Mouse (Mus musculus) forebrain, embryonic 10.5 days (tissue): ENCODE measurements around the gene Adarb1. TPM values are rescaled to one million over a fixed set of nuclear protein-coding genes. Genes with fewer than 3 reads are reported as not detected.

Source experiments
- DNase-seq: peaks from one replicate; pipeline ENCODE4 v3.0.0-alpha.2; 2017; ENCODE audit warnings: low spot score; ENCODE audit errors: extremely low spot score
- H3K27ac ChIP-seq: fragments of 300-500 bp; sonication (generic); 2 replicates; pipeline ENCODE4 v1.5.1; 2016; ENCODE audit warnings: mild to moderate bottlenecking
- H3K27me3 ChIP-seq: fragments of 300-500 bp; sonication (generic); 2 replicates; pipeline ENCODE4 v1.6.1; 2016; ENCODE audit warnings: mild to moderate bottlenecking; ENCODE audit not compliant: poor library complexity, severe bottlenecking
- H3K36me3 ChIP-seq: fragments of 300-500 bp; sonication (generic); replicated peaks from 2 replicates; pipeline ENCODE4 v1.6.1; 2016; ENCODE audit warnings: mild to moderate bottlenecking, moderate library complexity
- H3K4me1 ChIP-seq: fragments of 300-500 bp; sonication (generic); 2 replicates; pipeline ENCODE4 v1.6.1; 2016
- H3K4me3 ChIP-seq: fragments of 300-500 bp; sonication (generic); 2 replicates; pipeline ENCODE4 v1.5.1; 2016; ENCODE audit warnings: mild to moderate bottlenecking, moderate library complexity
- H3K9me3 ChIP-seq: fragments of 300-500 bp; sonication (generic); 2 replicates; pipeline ENCODE4 v1.6.1; 2016; ENCODE audit warnings: mild to moderate bottlenecking, moderate library complexity
- WGBS: fragments of 180-500 bp; shearing (Covaris S2); methylation state at CpG from one replicate; pipeline ENCODE4 v1.1.7; 2016; 5-methylcytosine and 5-hydroxymethylcytosine counted together
- polyA plus RNA-seq: library from polyadenylated mRNA; unstranded; fragments of >200 nt; fragmentation: Nextera tagmentation; extraction: Ambion mirVana; gene quantifications from 2 replicates; pipeline ENCODE4 v1.2.1, GENCODE M21; 2016

Adarb1 gene
- polyA plus RNA-seq, 1 experiment from 2014 or later: 6.3 TPM

GRCm38 (mm10) chr10:77260166-77260875, 157.7 kb downstream of the Adarb1 start:
- Histone ChIP-seq H3K36me3 (peaks cover 49% of the 10 kb centered on the region), H3K9me3 (no peaks in the 10 kb centered on the region), H3K4me1 (peaks cover 32% of the 10 kb centered on the region), H3K27ac (no peak overlapping the region), H3K4me3 (peak overlapping the region; percentile 94), H3K27me3 (no peaks in the 10 kb centered on the region)
- WGBS: 93% methylated on average over 17 of the region's 17 CpGs
- DNase-seq: no peak

DNA sequence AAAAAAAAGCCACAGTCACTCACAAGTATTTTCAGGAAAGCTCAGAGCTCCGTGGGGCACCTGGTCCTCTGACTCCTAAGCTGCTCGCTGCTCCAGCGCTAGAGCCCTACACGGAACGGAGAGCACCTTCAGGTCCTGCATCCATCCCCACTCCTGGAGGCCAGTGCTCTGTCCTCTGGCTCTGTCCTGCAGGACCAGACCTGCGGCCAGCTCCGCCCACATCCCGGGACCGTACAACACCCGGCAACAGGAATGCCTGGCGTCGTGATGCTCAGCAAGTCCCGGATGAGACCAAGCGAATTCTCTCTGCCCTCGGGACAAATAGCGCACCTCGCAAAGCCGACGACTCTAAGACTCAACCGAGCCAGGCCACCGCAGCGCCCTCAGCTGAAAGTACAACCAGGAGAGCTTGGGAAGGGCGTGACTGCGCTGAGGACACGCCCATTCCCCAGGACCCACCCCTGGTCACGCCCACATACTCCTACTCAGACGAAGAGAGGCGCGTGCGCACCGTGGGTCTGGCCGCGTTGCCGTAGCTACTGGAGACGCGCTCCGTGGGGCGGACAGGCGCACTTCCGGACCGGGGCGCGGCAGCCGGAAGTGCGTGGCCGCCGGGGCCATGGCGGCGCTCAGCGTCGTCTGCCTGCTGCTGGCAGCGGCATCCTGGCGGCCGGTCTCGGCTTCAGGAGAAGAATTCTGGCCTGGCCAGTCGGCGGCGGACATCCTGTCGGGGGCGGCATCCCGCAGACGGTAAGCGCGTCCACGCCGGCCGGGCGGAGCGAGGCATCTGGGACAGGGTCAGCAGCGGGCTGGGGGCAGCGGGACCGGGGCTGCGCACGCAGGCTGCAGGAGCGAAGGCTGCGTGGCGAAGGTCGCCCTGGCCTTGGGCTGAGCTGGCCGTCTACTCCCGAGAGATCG, 159.1 kb downstream of the Adarb1 start, which contains the start of gene Pofut2:
Pofut2 (plus strand) TSS at position 515 of the 918 bp plus-strand sequence.
- H3K27me3 ChIP-seq: no peaks in the 10 kb centered on the region
- WGBS: under 1% methylated on average over 81 of the region's 81 CpGs
- H3K4me1 ChIP-seq: peaks cover 43% of the 10 kb centered on the region
- H3K9me3 ChIP-seq: no peaks in the 10 kb centered on the region
- H3K36me3 ChIP-seq: peaks cover 36% of the 10 kb centered on the region
- DNase-seq: peak; percentile 96
- peak within 1 kb of the TSS; percentile 94 for H3K27ac ChIP-seq
- peak within 1 kb of the TSS; percentile 94 for H3K4me3 ChIP-seq

GRCm38 (mm10) chr10:77258041-77258590, 160.0 kb downstream of the Adarb1 start:
- H3K4me1 ChIP-seq: peaks cover 50% of the 10 kb centered on the region
- peaks cover 27% of the 10 kb centered on the region for H3K36me3 ChIP-seq
- H3K27ac ChIP-seq: 0 out of 2 replicates have a peak overlapping the region, but pooled peaks have one; percentile 94
- H3K4me3 ChIP-seq: peak overlapping the region; percentile 94
- 58% methylated on average over 4 of the region's 4 CpGs for WGBS
- no peaks in the 10 kb centered on the region; the same call in 1 of the 2 replicates for H3K27me3 ChIP-seq
- no peak for DNase-seq
- no peaks in the 10 kb centered on the region for H3K9me3 ChIP-seq

DNA sequence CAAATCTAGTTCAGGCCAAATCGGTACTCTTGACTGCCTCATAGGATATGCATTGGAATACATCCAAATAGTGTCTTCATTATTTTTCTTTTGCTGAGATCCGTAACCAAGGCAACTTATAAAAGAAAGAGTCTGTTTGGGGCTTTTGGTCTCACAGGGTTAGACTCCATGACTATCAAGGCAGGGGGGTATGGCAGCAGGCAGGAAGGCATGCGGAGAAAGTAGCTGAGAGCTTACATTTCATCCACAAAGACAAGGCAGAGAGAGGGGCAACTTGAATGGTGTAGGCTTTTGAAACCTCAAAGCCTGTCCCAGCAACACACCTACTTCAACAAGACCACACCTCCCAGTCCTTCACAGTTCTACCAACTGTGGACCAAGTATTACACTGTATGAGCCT, 162.4 kb downstream of the Adarb1 start:
- Histone ChIP-seq H3K27me3 (no peaks in the 10 kb centered on the region; the same call in 1 of the 2 replicates), H3K4me1 (peaks cover 66% of the 10 kb centered on the region), H3K9me3 (no peaks in the 10 kb centered on the region), H3K4me3 (no peak overlapping the region), H3K27ac (no peak overlapping the region), H3K36me3 (peaks cover 3% of the 10 kb centered on the region)
- 83% methylated on average over 3 of the region's 3 CpGs for WGBS
- no peak for DNase-seq

DNA sequence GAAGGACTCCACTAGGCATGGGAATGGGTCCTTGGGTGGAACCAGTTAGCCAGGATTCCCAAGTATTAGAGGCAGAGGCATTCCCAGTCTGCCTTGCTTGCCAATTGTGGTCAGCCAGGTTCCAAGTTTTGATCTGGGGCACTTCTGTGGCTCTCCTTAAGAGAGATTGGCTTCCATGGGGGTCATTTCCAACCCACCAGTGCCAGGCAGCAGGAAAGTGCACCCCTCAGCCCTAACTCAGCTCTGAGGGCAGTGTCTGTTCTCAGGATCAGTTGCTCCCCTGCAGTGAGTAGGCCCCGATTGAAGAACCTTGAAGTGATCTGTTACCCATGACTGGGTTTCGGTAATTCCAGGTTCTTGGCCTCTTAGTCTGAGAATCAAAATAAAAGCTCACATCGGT, 162.8 kb downstream of the Adarb1 start:
- no peak overlapping the region for H3K27ac ChIP-seq
- H3K27me3 ChIP-seq: no peaks in the 10 kb centered on the region; the same call in 1 of the 2 replicates
- 70% methylated on average over 3 of the region's 3 CpGs for WGBS
- DNase-seq: no peak
- no peaks in the 10 kb centered on the region for H3K36me3 ChIP-seq
- peaks cover 62% of the 10 kb centered on the region for H3K4me1 ChIP-seq
- no peaks in the 10 kb centered on the region for H3K9me3 ChIP-seq
- no peak overlapping the region for H3K4me3 ChIP-seq

- Histone ChIP-seq H3K4me1 (peaks cover 47% of the 10 kb centered on the region), H3K9me3 (no peaks in the 10 kb centered on the region), H3K27me3 (no peaks in the 10 kb centered on the region; the same call in 1 of the 2 replicates), H3K36me3 (no peaks in the 10 kb centered on the region), H3K27ac (peak overlapping the region; percentile 80), H3K4me3 (no peak overlapping the region)
- DNase-seq: peak; percentile 87
- under 1% methylated on average over 4 of the region's 4 CpGs for WGBS
Observed at GRCm38 (mm10) chr10:77252790-77253189, 165.3 kb downstream of the Adarb1 start.

DNA sequence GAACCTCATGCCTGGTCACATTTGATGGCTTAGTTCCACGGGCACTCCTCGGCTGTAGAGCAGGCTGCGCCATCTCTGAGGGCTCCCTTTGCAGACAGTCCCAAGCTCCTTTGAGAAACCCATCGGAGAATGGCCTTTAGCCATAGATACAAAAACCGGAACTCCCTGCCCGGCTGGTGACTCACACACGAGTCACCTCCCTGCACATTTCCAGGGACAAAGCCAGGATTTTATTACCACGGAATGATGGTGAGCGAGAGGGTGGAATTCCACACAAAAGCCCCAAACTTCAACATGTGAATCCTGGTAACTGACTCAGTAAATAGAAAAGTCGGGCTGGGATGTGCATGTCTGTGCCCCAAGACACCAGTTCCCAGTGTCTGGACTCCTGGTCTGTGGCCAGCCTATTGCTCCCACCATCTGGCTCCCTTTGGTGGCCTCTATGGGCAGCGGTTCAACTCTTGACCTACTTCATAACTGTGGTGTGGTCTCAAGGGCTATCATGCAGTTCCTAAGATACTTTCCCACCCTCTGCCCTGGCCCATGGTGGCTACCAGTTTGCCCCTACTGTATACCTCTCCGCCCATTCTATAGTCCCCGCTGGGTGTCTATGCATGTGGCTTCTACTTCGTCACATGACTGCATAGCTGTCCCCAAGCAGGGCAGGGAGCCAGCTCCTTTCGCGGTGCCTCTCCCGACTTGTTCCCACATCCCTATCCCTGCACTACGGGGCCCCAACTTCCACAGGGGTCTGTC, 166.1 kb downstream of the Adarb1 start:
- no peaks in the 10 kb centered on the region; the same call in 1 of the 2 replicates for H3K27me3 ChIP-seq
- H3K4me3 ChIP-seq: no peak overlapping the region
- H3K4me1 ChIP-seq: peaks cover 47% of the 10 kb centered on the region
- 81% methylated on average over 18 of the region's 18 CpGs for WGBS
- peak overlapping the region; percentile 80 for H3K27ac ChIP-seq
- H3K36me3 ChIP-seq: no peaks in the 10 kb centered on the region
- H3K9me3 ChIP-seq: no peaks in the 10 kb centered on the region
- DNase-seq: no peak

DNA sequence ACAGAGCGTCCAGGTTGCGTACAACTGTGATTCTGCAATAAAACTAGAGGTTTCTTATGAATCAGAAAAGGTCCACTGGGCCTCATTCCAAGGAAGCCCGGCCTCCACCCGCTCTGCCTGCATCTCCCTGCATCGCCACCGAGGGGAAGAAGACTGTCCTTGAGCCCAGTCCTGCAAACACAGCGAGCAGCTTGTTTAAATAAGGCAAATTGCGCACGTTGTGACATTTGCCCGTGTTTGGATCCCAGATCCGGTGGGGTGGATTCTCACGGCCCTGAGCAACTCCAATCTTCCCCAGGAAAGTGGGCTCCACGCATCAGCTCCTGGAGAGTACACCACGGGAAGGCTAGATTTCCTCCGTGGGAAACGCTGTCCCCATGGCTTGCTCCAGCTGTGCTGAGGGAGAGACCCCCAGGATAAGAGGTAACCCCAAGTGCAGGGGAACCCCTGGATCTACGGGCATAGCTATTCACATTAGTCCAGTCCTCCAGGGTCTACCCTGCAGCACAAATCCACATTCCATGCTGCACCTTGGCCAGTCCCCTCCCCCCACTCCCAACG, 166.8 kb downstream of the Adarb1 start:
- Histone ChIP-seq H3K27me3 (no peaks in the 10 kb centered on the region; the same call in 1 of the 2 replicates), H3K27ac (peak overlapping the region; percentile 80; the same call in 1 of the 2 replicates), H3K4me3 (no peak overlapping the region), H3K36me3 (no peaks in the 10 kb centered on the region), H3K4me1 (peaks cover 44% of the 10 kb centered on the region), H3K9me3 (no peaks in the 10 kb centered on the region)
- no peak for DNase-seq
- WGBS: 70% methylated on average over 18 of the region's 18 CpGs

- 90% methylated on average over 7 of the region's 7 CpGs for WGBS
- DNase-seq: no peak
- 0 out of 2 replicates have a peak overlapping the region, but pooled peaks have one; percentile 25 for H3K27ac ChIP-seq
- H3K9me3 ChIP-seq: no peaks in the 10 kb centered on the region
- no peaks in the 10 kb centered on the region for H3K36me3 ChIP-seq
- H3K4me1 ChIP-seq: peaks cover 16% of the 10 kb centered on the region
- H3K27me3 ChIP-seq: no peaks in the 10 kb centered on the region
- no peak overlapping the region for H3K4me3 ChIP-seq
Observed at GRCm38 (mm10) chr10:77247707-77248106, 170.4 kb downstream of the Adarb1 start.

- WGBS: 92% methylated on average over 5 of the region's 5 CpGs
- H3K27ac ChIP-seq: no peak overlapping the region; the same call in 1 of the 2 replicates
- H3K9me3 ChIP-seq: no peaks in the 10 kb centered on the region
- H3K27me3 ChIP-seq: no peaks in the 10 kb centered on the region
- H3K4me3 ChIP-seq: no peak overlapping the region
- H3K4me1 ChIP-seq: peaks cover 9% of the 10 kb centered on the region
- DNase-seq: no peak
- H3K36me3 ChIP-seq: no peaks in the 10 kb centered on the region
Observed at GRCm38 (mm10) chr10:77247048-77247447, 171.0 kb downstream of the Adarb1 start.

- Histone ChIP-seq H3K9me3 (no peaks in the 10 kb centered on the region), H3K27ac (no peak overlapping the region), H3K36me3 (no peaks in the 10 kb centered on the region), H3K4me3 (no peak overlapping the region), H3K4me1 (no peaks in the 10 kb centered on the region), H3K27me3 (no peaks in the 10 kb centered on the region)
- DNase-seq: no peak
- 94% methylated on average over 6 of the region's 6 CpGs for WGBS
Observed at GRCm38 (mm10) chr10:77244777-77245176, 173.3 kb downstream of the Adarb1 start.
